Comparison of ENCODE assay signal across 9 mouse cellular contexts in genomic region chr5:107167872-107168300, GRCm38 (mm10).
DNase-seq lines count a peak whose midpoint lies in the region; ATAC-seq and TF ChIP-seq lines count a peak whose summit lies in the region.
"Had no signal": no experiment of that assay in that cellular context is flagged by ENCODE, and none has a peak within 500 bp of the region (broad histone marks: within the 10 kb centered on the region; RNA-seq: fewer than 3 reads in every experiment).

No protein-coding gene starts in this region.

- H3K9ac ChIP-seq in liver, postnatal 0 days (replicated peaks), result no peak overlapping the region
- H3K9ac ChIP-seq: midbrain, embryonic 12.5 days had no signal

- ATAC-seq in liver, postnatal 0 days, result peak; percentile 32; the same call in 1 of the 2 replicates
- ATAC-seq in activated CD4-positive, CD25-positive, alpha-beta regulatory T cell, adult 4 months, result no peak

- DNase-seq in NIH3T3 (ENCODE audit: low read depth), result peak; percentile 98
- DNase-seq in cerebellum, adult 8-10 months, result peak; percentile 67
- DNase-seq in frontal cortex, postnatal 10 days (ENCODE audit: low spot score in 2 of 2), result peak; percentile 52 to 62
- DNase-seq in heart, postnatal 4 days, result peak; percentile 87
- peak; percentile 49 to 79 for DNase-seq in layer of hippocampus, adult 18-20 months (ENCODE audit: low spot score in 2 of 2)
- DNase-seq in liver, postnatal 0 days, result peak; percentile 58
- peak; percentile 77 to 81 for DNase-seq in right cerebral cortex, postnatal 10 days (ENCODE audit: low spot score in 2 of 2)

- no peaks in the 10 kb centered on the region for H3K36me3 ChIP-seq in liver, postnatal 0 days (replicated peaks; ENCODE audit: insufficient read depth, low read length)
- H3K36me3 ChIP-seq: midbrain, embryonic 12.5 days had no signal

- H3K4me3 ChIP-seq in liver, postnatal 0 days (ENCODE audit: low read depth, low read length), result no peak overlapping the region
- H3K4me3 ChIP-seq: midbrain, embryonic 12.5 days had no signal

- H3K4me1 ChIP-seq in liver, postnatal 0 days (ENCODE audit: insufficient read depth), result peaks cover 18% of the 10 kb centered on the region

- H3K27ac ChIP-seq in liver, postnatal 0 days (ENCODE audit: low read depth), result peak overlapping the region; percentile 71
- H3K27ac ChIP-seq: midbrain, embryonic 12.5 days had no signal

- TF ChIP-seq CTCF in liver, postnatal 0 days (IDR thresholded peaks at IDR 0.05; ENCODE audit: low read depth), result no peak

- no peak for TF ChIP-seq EP300 in liver, postnatal 0 days (IDR thresholded peaks at IDR 0.05; ENCODE audit: low read depth)

- WGBS in liver, postnatal 0 days (ENCODE audit: insufficient replicate concordance), result 57% methylated on average over 8 of the region's 8 CpGs

- H3K9me3 ChIP-seq in liver, postnatal 0 days (ENCODE audit: low read length), result no peaks in the 10 kb centered on the region
- H3K9me3 ChIP-seq: midbrain, embryonic 12.5 days had no signal

- peak overlapping the region; percentile 10 for H3K4me2 ChIP-seq in liver, postnatal 0 days (ENCODE audit: low read depth, low read length)
- H3K4me2 ChIP-seq: midbrain, embryonic 12.5 days had no signal

- H3K27me3 ChIP-seq in liver, postnatal 0 days (ENCODE audit: insufficient read depth, low read length), result no peaks in the 10 kb centered on the region
